Mouse (Mus musculus) embryonic stem cell, embryonic (primary cell): ENCODE data around the gene Pla2g4a.

Experiments used
- CTCF ChIA-PET, 4 experiments: fragments of 300-600 bp in 2 of 4; fragments of 350-600 bp in 2 of 4; sonication (Branson Sonifier 250); formaldehyde crosslinking; loops; one replicate each; lab custom pipeline; 2022; ENCODE audit warnings: inconsistent platforms in 2 of 4; lab: Charles Lee
- POLR2A ChIA-PET, 4 experiments: fragments of 300-600 bp in 2 of 4; fragments of 350-600 bp in 2 of 4; sonication (Branson Sonifier 250); formaldehyde crosslinking; loops; one replicate each; lab custom pipeline; 2022; ENCODE audit warnings: antibody characterized with exemption in 4 of 4, inconsistent platforms in 1 of 4; lab: Charles Lee

The Pla2g4a gene

GRCm38 (mm10) chr1:149862181-149862580 is 98.9 kb downstream of the Pla2g4a start:
- CTCF ChIA-PET = interaction anchor here in 1 of 4 experiments (1.0 kb wide), 1 partner anchor 237 kb away, joined by 3 read pairs; the partner anchor contains the start of gene Ptgs2

GRCm38 (mm10) chr1:149861543-149861942 is 99.5 kb downstream of the Pla2g4a start:
- ChIA-PET CTCF (interaction anchor here in 1 of 4 experiments (1.1 kb wide), 1 partner anchor 405 kb away, joined by 3 read pairs; no protein-coding TSS in a partner anchor), POLR2A (interaction anchor here in 1 of 4 experiments (0.7 kb wide), 1 partner anchor 379 kb away, joined by 9 read pairs; no protein-coding TSS in a partner anchor)

More at GRCm38 (mm10) chr1:149862181-149862580, 98.9 kb downstream of the Pla2g4a start:
- POLR2A ChIA-PET = no interaction called here

- POLR2A ChIA-PET = no interaction called here
- CTCF ChIA-PET = interaction anchor here (0.6 to 3.4 kb wide), 11 partner anchors 187 to 1091 kb away, joined by 3 to 19 read pairs (median 3); no protein-coding TSS in a partner anchor
Observed at GRCm38 (mm10) chr1:149858734-149859133, 102.4 kb downstream of the Pla2g4a start.

GRCm38 (mm10) chr1:149856720-149857119 is 104.4 kb downstream of the Pla2g4a start:
- POLR2A ChIA-PET = no interaction called here
- CTCF ChIA-PET = interaction anchor here (0.6 to 3.4 kb wide), 6 partner anchors 400 to 461 kb away, joined by 3 to 19 read pairs (median 6); no protein-coding TSS in a partner anchor

GRCm38 (mm10) chr1:149855581-149855980 is 105.5 kb downstream of the Pla2g4a start:
- ChIA-PET CTCF (interaction anchor here in 1 of 4 experiments (1.1 kb wide), 1 partner anchor 410 kb away, joined by 3 read pairs; no protein-coding TSS in a partner anchor), POLR2A (no interaction called here)

GRCm38 (mm10) chr1:149854867-149855266 is 106.2 kb downstream of the Pla2g4a start:
- ChIA-PET CTCF (no interaction called here), POLR2A (no interaction called here)

- POLR2A ChIA-PET = interaction anchor here in 1 of 4 experiments (1.3 kb wide), 1 partner anchor 9 kb away, joined by 4 read pairs; no protein-coding TSS in a partner anchor
- CTCF ChIA-PET = no interaction called here
Observed at GRCm38 (mm10) chr1:149846655-149847054, 114.4 kb downstream of the Pla2g4a start.

GRCm38 (mm10) chr1:149841845-149842244 is 119.2 kb downstream of the Pla2g4a start:
- ChIA-PET POLR2A (interaction anchor here in 1 of 4 experiments (0.7 kb wide), 1 partner anchor 97 kb away, joined by 3 read pairs; no protein-coding TSS in a partner anchor), CTCF (no interaction called here)

GRCm38 (mm10) chr1:149840961-149841416 is 120.1 kb downstream of the Pla2g4a start:
- ChIA-PET CTCF (no interaction called here), POLR2A (no interaction called here)

- POLR2A ChIA-PET = no interaction called here
- CTCF ChIA-PET = no interaction called here
Observed at GRCm38 (mm10) chr1:149840312-149840930, 120.7 kb downstream of the Pla2g4a start.

- CTCF ChIA-PET = no interaction called here
Observed at GRCm38 (mm10) chr1:149836496-149836895, 124.6 kb downstream of the Pla2g4a start.

GRCm38 (mm10) chr1:149833876-149834275 is 127.2 kb downstream of the Pla2g4a start:
- ChIA-PET POLR2A (no interaction called here), CTCF (interaction anchor here in 1 of 4 experiments (0.7 kb wide), 1 partner anchor 266 kb away, joined by 3 read pairs; no protein-coding TSS in a partner anchor)

More at GRCm38 (mm10) chr1:149836496-149836895, 124.6 kb downstream of the Pla2g4a start:
- POLR2A ChIA-PET = no interaction called here

- POLR2A ChIA-PET = interaction anchor here in 1 of 4 experiments (0.6 kb wide), 2 partner anchors 112 to 197 kb away, joined by 3 read pairs; no protein-coding TSS in a partner anchor
- CTCF ChIA-PET = interaction anchor here in 3 of 4 experiments (0.6 to 1.4 kb wide), 6 partner anchors 60 to 475 kb away, joined by 3 to 8 read pairs (median 4); no protein-coding TSS in a partner anchor
Observed at GRCm38 (mm10) chr1:149832952-149833351, 128.1 kb downstream of the Pla2g4a start.

GRCm38 (mm10) chr1:149832514-149832913 is 128.6 kb downstream of the Pla2g4a start:
- CTCF ChIA-PET = interaction anchor here in 3 of 4 experiments (0.6 to 1.4 kb wide), 6 partner anchors 60 to 475 kb away, joined by 3 to 8 read pairs (median 4); no protein-coding TSS in a partner anchor
- POLR2A ChIA-PET = interaction anchor here in 1 of 4 experiments (0.6 kb wide), 2 partner anchors 111 to 198 kb away, joined by 3 read pairs; no protein-coding TSS in a partner anchor

- CTCF ChIA-PET = interaction anchor here in 1 of 4 experiments (0.8 kb wide), 1 partner anchor 477 kb away, joined by 4 read pairs; no protein-coding TSS in a partner anchor
- POLR2A ChIA-PET = interaction anchor here in 1 of 4 experiments (0.7 kb wide), 1 partner anchor 269 kb away, joined by 3 read pairs; no protein-coding TSS in a partner anchor
Observed at GRCm38 (mm10) chr1:149831100-149831499, 130.0 kb downstream of the Pla2g4a start.

- POLR2A ChIA-PET = no interaction called here
- CTCF ChIA-PET = no interaction called here
Observed at GRCm38 (mm10) chr1:149813616-149814345, 147.3 kb downstream of the Pla2g4a start.

GRCm38 (mm10) chr1:149809527-149809926 is 151.6 kb downstream of the Pla2g4a start:
- POLR2A ChIA-PET = no interaction called here
- CTCF ChIA-PET = no interaction called here
